Mouse (Mus musculus) heart, embryonic 12.5 days (tissue): ENCODE measurements around the gene Oit3. TPM values are rescaled to one million over a fixed set of nuclear protein-coding genes. Genes with fewer than 3 reads are reported as not detected.

Experiments
- ATAC-seq: fragments of 200-750 bp; cut with Nextera tagmentation; 2 replicates; pipeline ENCODE4 v1.8.0; 2017; ENCODE audit warnings: moderate TSS enrichment, moderate library complexity; ENCODE audit not compliant: insufficient number of reproducible peaks, low FRiP score
- H3K27ac ChIP-seq: fragments of 300-500 bp; sonication (generic); 2 replicates; pipeline ENCODE4 v1.5.1; 2016; ENCODE audit warnings: mild to moderate bottlenecking, moderate library complexity; ENCODE audit not compliant: poor library complexity, severe bottlenecking
- H3K27me3 ChIP-seq: fragments of 300-500 bp; sonication (generic); replicated peaks from 2 replicates; pipeline ENCODE4 v1.6.1; 2016; ENCODE audit warnings: mild to moderate bottlenecking, moderate library complexity
- H3K36me3 ChIP-seq: fragments of 300-500 bp; sonication (generic); 2 replicates; pipeline ENCODE4 v1.6.1; 2016; ENCODE audit warnings: mild to moderate bottlenecking, moderate library complexity
- H3K4me1 ChIP-seq: fragments of 300-500 bp; sonication (generic); replicated peaks from 2 replicates; pipeline ENCODE4 v1.6.1; 2016; ENCODE audit warnings: mild to moderate bottlenecking
- H3K4me2 ChIP-seq: fragments of 300-500 bp; sonication (generic); 2 replicates; pipeline ENCODE4 v1.6.1; 2016; ENCODE audit warnings: mild to moderate bottlenecking, moderate library complexity
- H3K4me3 ChIP-seq: fragments of 300-500 bp; sonication (generic); 2 replicates; pipeline ENCODE4 v1.5.1; 2016; ENCODE audit warnings: mild to moderate bottlenecking
- H3K9ac ChIP-seq: fragments of 300-500 bp; sonication (generic); 2 replicates; pipeline ENCODE4 v1.6.1; 2016; ENCODE audit warnings: mild to moderate bottlenecking, moderate library complexity
- H3K9me3 ChIP-seq: fragments of 300-500 bp; sonication (generic); replicated peaks from 2 replicates; pipeline ENCODE4 v1.6.1; 2016; ENCODE audit warnings: mild to moderate bottlenecking, moderate library complexity
- WGBS: fragments of 180-500 bp; shearing (Covaris S2); methylation state at CpG from one replicate; pipeline ENCODE4 v1.1.7; 2016; 5-methylcytosine and 5-hydroxymethylcytosine counted together
- polyA plus RNA-seq: library from polyadenylated mRNA; unstranded; fragments of >200 nt; fragmentation: Nextera tagmentation; extraction: Ambion mirVana; gene quantifications from 2 replicates; pipeline ENCODE4 v1.2.1, GENCODE M21; 2016

The Oit3 gene
- polyA plus RNA-seq, 1 experiment from 2014 or later = 5.7 TPM

- no peak for ATAC-seq
- WGBS = 65% methylated on average over 16 of the region's 16 CpGs
- no peaks in the 10 kb centered on the region for H3K36me3 ChIP-seq
Observed at GRCm38 (mm10) chr10:59429448-59430135, 12.0 kb downstream of the Oit3 start.

GRCm38 (mm10) chr10:59426371-59426770 is 15.2 kb downstream of the Oit3 start:
- H3K27ac ChIP-seq = no peak overlapping the region
- no peak overlapping the region for H3K4me2 ChIP-seq
- H3K9ac ChIP-seq = no peak overlapping the region
- H3K4me1 ChIP-seq = peaks cover 30% of the 10 kb centered on the region
- ATAC-seq = no peak
- no peaks in the 10 kb centered on the region for H3K27me3 ChIP-seq
- no peaks in the 10 kb centered on the region for H3K9me3 ChIP-seq
- H3K36me3 ChIP-seq = no peaks in the 10 kb centered on the region
- no peak overlapping the region for H3K4me3 ChIP-seq
- WGBS = 64% methylated on average over 4 of the region's 4 CpGs

More at GRCm38 (mm10) chr10:59429448-59430135, 12.0 kb downstream of the Oit3 start:
- Histone ChIP-seq H3K9ac (no peak overlapping the region), H3K4me2 (no peak overlapping the region), H3K4me1 (peaks cover 26% of the 10 kb centered on the region), H3K27ac (no peak overlapping the region), H3K4me3 (no peak overlapping the region), H3K27me3 (no peaks in the 10 kb centered on the region), H3K9me3 (no peaks in the 10 kb centered on the region)

GRCm38 (mm10) chr10:59425369-59425768 is 16.2 kb downstream of the Oit3 start:
- peaks cover 21% of the 10 kb centered on the region for H3K4me1 ChIP-seq
- no peak overlapping the region for H3K4me2 ChIP-seq
- WGBS = 69% methylated on average over 7 of the region's 7 CpGs
- no peak for ATAC-seq
- no peaks in the 10 kb centered on the region for H3K27me3 ChIP-seq
- H3K4me3 ChIP-seq = no peak overlapping the region
- no peak overlapping the region for H3K9ac ChIP-seq
- H3K9me3 ChIP-seq = no peaks in the 10 kb centered on the region
- no peak overlapping the region for H3K27ac ChIP-seq
- H3K36me3 ChIP-seq = no peaks in the 10 kb centered on the region

- H3K4me1 ChIP-seq = peaks cover 12% of the 10 kb centered on the region
- no peaks in the 10 kb centered on the region for H3K9me3 ChIP-seq
- no peak overlapping the region for H3K27ac ChIP-seq
- H3K36me3 ChIP-seq = no peaks in the 10 kb centered on the region
- 77% methylated on average over 3 of the region's 3 CpGs for WGBS
- no peaks in the 10 kb centered on the region for H3K27me3 ChIP-seq
- no peak overlapping the region for H3K9ac ChIP-seq
- ATAC-seq = no peak
- H3K4me3 ChIP-seq = no peak overlapping the region
- no peak overlapping the region for H3K4me2 ChIP-seq
Observed at GRCm38 (mm10) chr10:59424453-59424852, 17.1 kb downstream of the Oit3 start.

- H3K9ac ChIP-seq = no peak overlapping the region
- H3K4me3 ChIP-seq = no peak overlapping the region
- 0 out of 2 replicates have a peak, but pooled peaks cover 3% of the 10 kb centered on the region for H3K27me3 ChIP-seq
- H3K27ac ChIP-seq = no peak overlapping the region
- H3K9me3 ChIP-seq = no peaks in the 10 kb centered on the region
- WGBS = 81% methylated on average over 4 of the region's 4 CpGs
- H3K4me1 ChIP-seq = 0 out of 2 replicates have a peak, but pooled peaks cover 9% of the 10 kb centered on the region
- no peak for ATAC-seq
- H3K4me2 ChIP-seq = no peak overlapping the region
- no peaks in the 10 kb centered on the region for H3K36me3 ChIP-seq
Observed at GRCm38 (mm10) chr10:59419516-59419915, 22.1 kb downstream of the Oit3 start.

GRCm38 (mm10) chr10:59416623-59417022 is 25.0 kb downstream of the Oit3 start:
- no peak for ATAC-seq
- Histone ChIP-seq H3K9ac (no peak overlapping the region), H3K36me3 (no peaks in the 10 kb centered on the region), H3K4me1 (0 out of 2 replicates have a peak, but pooled peaks cover 5% of the 10 kb centered on the region), H3K27ac (no peak overlapping the region), H3K4me3 (no peak overlapping the region), H3K27me3 (0 out of 2 replicates have a peak, but pooled peaks cover 3% of the 10 kb centered on the region), H3K9me3 (no peaks in the 10 kb centered on the region), H3K4me2 (no peak overlapping the region)
- WGBS = 43% methylated on average over 3 of the region's 3 CpGs

GRCm38 (mm10) chr10:59413711-59414110 is 27.9 kb downstream of the Oit3 start:
- Histone ChIP-seq H3K36me3 (no peaks in the 10 kb centered on the region), H3K9ac (no peak overlapping the region), H3K9me3 (no peaks in the 10 kb centered on the region), H3K27ac (no peak overlapping the region), H3K4me2 (no peak overlapping the region), H3K27me3 (0 out of 2 replicates have a peak, but pooled peaks cover 3% of the 10 kb centered on the region), H3K4me1 (0 out of 2 replicates have a peak, but pooled peaks cover 5% of the 10 kb centered on the region), H3K4me3 (no peak overlapping the region)
- no peak for ATAC-seq
- 87% methylated on average over 4 of the region's 4 CpGs for WGBS

GRCm38 (mm10) chr10:59410264-59410663 is 31.3 kb downstream of the Oit3 start:
- Histone ChIP-seq H3K27ac (no peak overlapping the region; the same call in 1 of the 2 replicates), H3K27me3 (0 out of 2 replicates have a peak, but pooled peaks cover 3% of the 10 kb centered on the region), H3K4me1 (no peaks in the 10 kb centered on the region), H3K9ac (no peak overlapping the region), H3K4me3 (no peak overlapping the region), H3K4me2 (no peak overlapping the region), H3K36me3 (no peaks in the 10 kb centered on the region), H3K9me3 (no peaks in the 10 kb centered on the region)
- ATAC-seq = no peak
- 79% methylated on average over 12 of the region's 12 CpGs for WGBS

- Histone ChIP-seq H3K4me3 (no peak overlapping the region), H3K27ac (no peak overlapping the region), H3K36me3 (no peaks in the 10 kb centered on the region), H3K27me3 (no peaks in the 10 kb centered on the region), H3K9me3 (no peaks in the 10 kb centered on the region), H3K4me1 (peaks cover 10% of the 10 kb centered on the region), H3K9ac (no peak overlapping the region), H3K4me2 (no peak overlapping the region)
- WGBS = 61% methylated on average over 6 of the region's 6 CpGs
- ATAC-seq = no peak
Observed at GRCm38 (mm10) chr10:59408499-59408898, 33.1 kb downstream of the Oit3 start.

GRCm38 (mm10) chr10:59403793-59404149 is 37.8 kb downstream of the Oit3 start:
- Histone ChIP-seq H3K9me3 (no peaks in the 10 kb centered on the region), H3K9ac (0 out of 2 replicates have a peak overlapping the region, but pooled peaks have one; percentile 27), H3K27me3 (no peaks in the 10 kb centered on the region), H3K36me3 (no peaks in the 10 kb centered on the region), H3K4me2 (peak overlapping the region; percentile 45), H3K27ac (0 out of 2 replicates have a peak overlapping the region, but pooled peaks have one; percentile 25), H3K4me1 (peaks cover 20% of the 10 kb centered on the region), H3K4me3 (0 out of 2 replicates have a peak overlapping the region, but pooled peaks have one; percentile 3)
- peak; percentile 59; the same call in 1 of the 2 replicates for ATAC-seq
- WGBS = 36% methylated on average over 10 of the region's 10 CpGs

- H3K36me3 ChIP-seq = no peaks in the 10 kb centered on the region
- WGBS = 39% methylated on average over 21 of the region's 21 CpGs
- H3K4me2 ChIP-seq = peak within 1 kb of the TSS; percentile 45
- H3K4me1 ChIP-seq = peaks cover 20% of the 10 kb centered on the region
- H3K4me3 ChIP-seq = 0 out of 2 replicates have a peak within 1 kb of the TSS, but pooled peaks have one; percentile 3
- ATAC-seq = peak; percentile 11; the same call in 1 of the 2 replicates
- no peaks in the 10 kb centered on the region for H3K9me3 ChIP-seq
- H3K27ac ChIP-seq = 0 out of 2 replicates have a peak within 1 kb of the TSS, but pooled peaks have one; percentile 25
- H3K9ac ChIP-seq = 0 out of 2 replicates have a peak within 1 kb of the TSS, but pooled peaks have one; percentile 27
- no peaks in the 10 kb centered on the region for H3K27me3 ChIP-seq
Observed at GRCm38 (mm10) chr10:59402899-59403792, 38.4 kb downstream of the Oit3 start, which contains the start of gene Pla2g12b. TSS of gene Pla2g12b (plus strand) at chr10:59403660.
